Mouse (Mus musculus) lung, embryonic 15.5 days (tissue): ENCODE results near the gene B4galnt4. TPM values are rescaled to one million over a fixed set of nuclear protein-coding genes. Genes with fewer than 3 reads are reported as not detected.
"Not testable (repeated sequence)": the region's sequence is repeated elsewhere in the genome, so short reads cannot be mapped to it uniquely, and the experiment has no call there.

Source experiments
- ATAC-seq: fragments of 200-750 bp; cut with Nextera tagmentation; 2 replicates; pipeline ENCODE4 v1.8.0; 2017; ENCODE audit warnings: moderate number of reproducible peaks, borderline replicate concordance; ENCODE audit not compliant: low FRiP score, low TSS enrichment; ENCODE audit errors: extremely low read depth
- H3K27ac ChIP-seq: fragments of 300-500 bp; sonication (generic); 2 replicates; pipeline ENCODE4 v1.5.1; 2015; ENCODE audit warnings: moderate library complexity, mild to moderate bottlenecking, inconsistent platforms
- H3K27me3 ChIP-seq: fragments of 300-500 bp; sonication (generic); 2 replicates; pipeline ENCODE4 v1.6.1; 2015; ENCODE audit warnings: inconsistent platforms
- H3K36me3 ChIP-seq: fragments of 300-500 bp; sonication (generic); 2 replicates; pipeline ENCODE4 v1.6.1; 2015; ENCODE audit warnings: inconsistent platforms
- H3K4me1 ChIP-seq: fragments of 300-500 bp; sonication (generic); 2 replicates; pipeline ENCODE4 v1.6.1; 2015; ENCODE audit warnings: inconsistent platforms
- H3K4me2 ChIP-seq: fragments of 300-500 bp; sonication (generic); 2 replicates; pipeline ENCODE4 v1.6.1; 2015; ENCODE audit warnings: inconsistent platforms, mild to moderate bottlenecking, moderate library complexity
- H3K4me3 ChIP-seq: fragments of 300-500 bp; sonication (generic); 2 replicates; pipeline ENCODE4 v1.5.1; 2015; ENCODE audit warnings: mild to moderate bottlenecking, inconsistent platforms
- H3K9ac ChIP-seq: fragments of 300-500 bp; sonication (generic); 2 replicates; pipeline ENCODE4 v1.6.1; 2015; ENCODE audit warnings: inconsistent platforms
- H3K9me3 ChIP-seq: fragments of 300-500 bp; sonication (generic); 2 replicates; pipeline ENCODE4 v1.6.1; 2016; ENCODE audit warnings: inconsistent platforms
- WGBS: fragments of 180-500 bp; shearing (Covaris S2); methylation state at CpG from one replicate; pipeline ENCODE4 v1.1.7; 2015; 5-methylcytosine and 5-hydroxymethylcytosine counted together
- polyA plus RNA-seq: library from polyadenylated mRNA; unstranded; fragments of >200 nt; fragmentation: Nextera tagmentation; extraction: Ambion mirVana; gene quantifications from 2 replicates; pipeline ENCODE4 v1.2.1, GENCODE M21; 2015

Gene B4galnt4
- polyA plus RNA-seq = 5.3 and 5.8 TPM in 2 replicates

DNA sequence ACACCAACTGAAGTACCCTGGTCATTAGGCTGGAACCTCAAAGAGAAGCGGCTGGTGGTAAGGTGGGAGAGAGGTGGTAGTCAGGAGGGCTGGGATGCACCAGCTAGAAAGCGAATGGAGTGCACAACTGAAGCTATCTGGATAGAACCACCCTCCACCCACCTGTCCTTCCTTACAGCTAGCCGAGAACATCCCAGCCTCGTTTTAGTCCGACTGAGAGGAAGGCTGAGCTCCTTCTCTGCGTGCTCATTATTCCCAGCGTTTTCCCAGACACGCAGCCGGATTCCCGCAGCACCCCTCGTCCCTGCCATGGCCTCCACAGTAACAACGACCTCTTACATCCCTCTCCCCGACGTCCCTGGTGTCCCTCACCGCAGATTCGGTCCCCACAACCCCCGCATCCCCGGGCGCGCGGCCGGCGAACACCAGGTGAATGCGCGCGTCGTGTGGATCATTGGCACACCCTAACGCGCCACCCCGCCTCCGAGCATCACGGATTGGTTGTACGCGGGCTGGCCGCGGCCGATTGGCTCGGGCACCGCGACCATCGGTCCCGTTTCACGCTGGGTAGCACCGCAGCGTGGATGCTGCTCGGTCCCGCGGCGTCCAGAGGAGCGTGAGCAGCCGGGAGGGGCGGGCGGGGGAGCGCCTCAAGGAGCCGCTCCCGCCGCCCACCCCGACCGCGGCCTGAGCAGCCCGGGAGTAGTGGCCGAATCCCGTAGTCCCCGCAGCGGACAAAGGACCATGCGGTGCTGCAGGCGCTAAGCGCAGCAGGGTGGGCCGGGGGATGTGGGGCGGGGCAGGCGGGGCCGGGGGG, at the start of gene B4galnt4:
B4galnt4 (plus strand) TSS at position 679 of the 817 bp plus-strand sequence.
- Histone ChIP-seq H3K4me3 (peak within 1 kb of the TSS; percentile 60), H3K9ac (peak within 1 kb of the TSS; percentile 51), H3K27ac (no peak within 1 kb of the TSS), H3K4me2 (peak within 1 kb of the TSS; percentile 96), H3K9me3 (no peaks in the 10 kb centered on the region), H3K4me1 (peaks cover 17% of the 10 kb centered on the region; the same call in 1 of the 2 replicates), H3K27me3 (peaks cover 21% of the 10 kb centered on the region), H3K36me3 (peaks cover 3% of the 10 kb centered on the region; the same call in 1 of the 2 replicates)
- ATAC-seq = peak; percentile 89
- 1% methylated on average over 69 of the region's 72 CpGs for WGBS

DNA sequence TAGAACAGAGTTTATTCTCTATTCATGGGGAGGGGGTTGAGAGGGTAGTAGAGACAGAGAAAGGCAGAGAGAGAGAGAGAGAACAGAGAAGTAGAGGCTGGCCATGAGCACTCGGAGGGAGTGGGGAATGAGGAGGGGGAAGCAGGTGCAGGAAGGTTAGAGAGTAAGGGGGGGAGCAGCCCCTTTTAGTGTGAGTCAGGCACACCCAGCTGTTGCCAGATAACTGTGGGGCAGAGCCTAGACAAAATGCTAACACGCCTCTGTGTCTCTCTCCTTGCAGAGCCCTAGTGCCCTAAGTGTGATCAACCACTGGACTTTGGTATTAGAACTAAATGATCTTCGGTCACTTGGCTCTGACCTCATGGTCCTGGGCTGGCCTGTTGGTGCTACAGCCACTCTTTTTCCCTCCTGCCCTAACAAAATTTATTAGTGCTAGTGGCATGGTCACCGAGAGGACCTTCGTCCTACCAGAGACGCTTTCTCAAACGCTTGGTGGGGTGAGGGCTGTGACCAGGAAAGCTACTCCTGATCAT, 49.6 kb upstream of the B4galnt4 start:
- WGBS = 83% methylated on average over 7 of the region's 7 CpGs
- Histone ChIP-seq H3K9ac (no peak overlapping the region), H3K4me1 (peaks cover 29% of the 10 kb centered on the region), H3K27me3 (no peaks in the 10 kb centered on the region), H3K9me3 (no peaks in the 10 kb centered on the region), H3K36me3 (no peaks in the 10 kb centered on the region), H3K4me3 (no peak overlapping the region), H3K4me2 (peak overlapping the region; percentile 65; the same call in 1 of the 2 replicates), H3K27ac (peak overlapping the region; percentile 76)
- ATAC-seq = no peak

GRCm38 (mm10) chr7:141016707-141017697, 43.9 kb upstream of the B4galnt4 start:
- Histone ChIP-seq H3K9me3 (no peaks in the 10 kb centered on the region), H3K4me3 (no peak overlapping the region), H3K9ac (no peak overlapping the region), H3K36me3 (no peaks in the 10 kb centered on the region), H3K4me1 (no peaks in the 10 kb centered on the region), H3K4me2 (no peak overlapping the region), H3K27ac (no peak overlapping the region), H3K27me3 (no peaks in the 10 kb centered on the region)
- ATAC-seq = no peak
- 78% methylated on average over 10 of the region's 10 CpGs for WGBS

DNA sequence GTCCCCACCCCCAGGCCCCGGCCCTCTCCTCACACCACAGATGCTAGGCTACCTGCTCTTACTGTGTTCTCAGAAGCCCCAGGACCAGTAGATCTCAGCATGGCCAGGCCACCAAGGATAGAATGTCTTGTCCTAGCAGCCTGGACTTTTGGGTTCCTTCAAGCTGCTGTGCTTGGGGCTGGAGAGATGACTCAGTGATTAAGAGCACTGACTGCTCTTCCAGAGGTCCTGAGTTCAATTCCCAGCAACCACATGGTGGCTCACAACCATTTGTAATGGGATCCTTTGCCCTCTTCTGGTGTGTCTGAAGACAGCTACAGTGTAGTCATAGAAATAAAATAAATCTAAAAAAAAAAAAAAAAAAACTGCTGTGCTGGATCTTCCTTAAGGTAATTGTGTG, 43.1 kb upstream of the B4galnt4 start, which contains the start of gene Ifitm6:
Ifitm6 (minus strand) TSS at position 101 of the 400 bp plus-strand sequence.
- not testable (repeated sequence) for ATAC-seq, H3K4me2 ChIP-seq
- 86% methylated on average over 1 of the region's 1 CpGs for WGBS

DNA sequence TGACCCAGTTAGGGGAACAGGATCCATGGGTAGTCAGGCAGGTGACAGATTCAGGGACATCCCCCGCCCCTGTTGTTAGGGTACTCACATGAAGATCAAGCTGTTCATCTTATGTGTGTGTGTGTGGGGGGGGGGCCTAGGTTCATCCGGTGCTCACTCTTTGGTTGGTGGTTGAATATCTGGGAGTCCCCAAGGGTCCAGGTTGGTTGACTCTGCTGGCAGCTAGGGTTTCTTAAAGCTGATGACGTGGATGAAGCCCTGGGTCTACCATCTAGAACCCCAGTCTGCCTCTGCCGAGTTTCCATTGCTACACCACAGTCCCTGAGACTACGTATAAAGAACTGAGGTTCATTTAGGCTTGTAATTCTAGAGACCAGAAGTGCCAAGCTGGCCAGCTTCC, 41.9 kb upstream of the B4galnt4 start:
- Histone ChIP-seq H3K4me1 (no peaks in the 10 kb centered on the region), H3K36me3 (no peaks in the 10 kb centered on the region), H3K27me3 (no peaks in the 10 kb centered on the region), H3K9ac (no peak overlapping the region), H3K27ac (no peak overlapping the region), H3K4me2 (no peak overlapping the region), H3K9me3 (no peaks in the 10 kb centered on the region), H3K4me3 (no peak overlapping the region)
- WGBS = 94% methylated on average over 5 of the region's 5 CpGs
- no peak for ATAC-seq

More for the DNA sequence above, 43.1 kb upstream of the B4galnt4 start, which contains the start of gene Ifitm6:
- not testable (repeated sequence) for H3K36me3 ChIP-seq, H3K9me3 ChIP-seq, H3K27me3 ChIP-seq, H3K4me1 ChIP-seq, H3K4me3 ChIP-seq, H3K9ac ChIP-seq, H3K27ac ChIP-seq

DNA sequence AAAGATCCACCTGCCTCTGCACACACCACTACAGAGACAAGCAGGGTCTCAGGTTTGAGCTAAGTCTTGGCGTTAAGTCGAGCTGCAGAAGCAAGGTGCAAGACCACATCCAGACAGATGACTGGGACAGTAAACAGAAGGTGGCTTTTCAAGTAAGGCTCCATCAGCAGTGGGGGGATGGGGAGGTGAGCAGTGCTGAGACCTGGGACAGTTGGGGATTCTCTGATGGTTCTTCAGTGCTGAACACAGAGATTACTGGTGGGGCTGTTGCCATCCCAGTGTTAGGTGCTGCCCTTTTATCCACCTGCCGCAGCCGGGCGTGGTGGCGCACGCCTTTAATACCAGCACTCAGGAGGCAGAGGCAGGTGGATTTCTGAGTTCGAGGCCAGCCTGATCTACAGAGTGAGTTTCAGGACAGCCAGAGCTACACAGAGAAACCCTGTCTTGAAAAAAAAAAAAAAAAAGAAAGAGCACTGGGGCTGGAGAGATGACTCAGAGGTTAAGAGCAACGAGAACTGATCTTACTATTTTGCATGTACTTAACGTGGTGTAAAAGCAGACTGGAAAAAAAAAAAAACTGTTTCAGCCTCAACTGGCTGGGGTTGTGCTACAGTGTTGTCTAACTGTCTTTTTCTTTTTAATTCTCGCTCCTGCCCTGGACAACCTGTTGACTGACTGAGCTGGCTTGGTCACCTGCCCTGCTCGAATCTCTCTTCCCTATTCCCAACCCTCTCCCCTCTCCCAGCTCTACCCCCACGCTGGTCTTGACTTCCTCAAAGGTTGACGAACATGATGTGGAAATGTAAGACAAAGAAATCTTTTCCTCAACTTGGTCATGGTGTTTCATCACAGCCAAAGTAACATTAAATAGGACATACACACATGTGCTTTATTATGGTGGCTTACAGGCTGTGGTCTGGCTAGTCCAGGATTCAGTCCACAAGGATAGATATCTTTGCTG, 39.1 kb upstream of the B4galnt4 start:
- Histone ChIP-seq H3K9me3 (no peaks in the 10 kb centered on the region), H3K36me3 (no peaks in the 10 kb centered on the region), H3K27me3 (no peaks in the 10 kb centered on the region), H3K4me3 (no peak overlapping the region), H3K9ac (no peak overlapping the region), H3K4me1 (0 out of 2 replicates have a peak, but pooled peaks cover 4% of the 10 kb centered on the region), H3K4me2 (no peak overlapping the region), H3K27ac (no peak overlapping the region)
- ATAC-seq = no peak
- 74% methylated on average over 14 of the region's 14 CpGs for WGBS

DNA sequence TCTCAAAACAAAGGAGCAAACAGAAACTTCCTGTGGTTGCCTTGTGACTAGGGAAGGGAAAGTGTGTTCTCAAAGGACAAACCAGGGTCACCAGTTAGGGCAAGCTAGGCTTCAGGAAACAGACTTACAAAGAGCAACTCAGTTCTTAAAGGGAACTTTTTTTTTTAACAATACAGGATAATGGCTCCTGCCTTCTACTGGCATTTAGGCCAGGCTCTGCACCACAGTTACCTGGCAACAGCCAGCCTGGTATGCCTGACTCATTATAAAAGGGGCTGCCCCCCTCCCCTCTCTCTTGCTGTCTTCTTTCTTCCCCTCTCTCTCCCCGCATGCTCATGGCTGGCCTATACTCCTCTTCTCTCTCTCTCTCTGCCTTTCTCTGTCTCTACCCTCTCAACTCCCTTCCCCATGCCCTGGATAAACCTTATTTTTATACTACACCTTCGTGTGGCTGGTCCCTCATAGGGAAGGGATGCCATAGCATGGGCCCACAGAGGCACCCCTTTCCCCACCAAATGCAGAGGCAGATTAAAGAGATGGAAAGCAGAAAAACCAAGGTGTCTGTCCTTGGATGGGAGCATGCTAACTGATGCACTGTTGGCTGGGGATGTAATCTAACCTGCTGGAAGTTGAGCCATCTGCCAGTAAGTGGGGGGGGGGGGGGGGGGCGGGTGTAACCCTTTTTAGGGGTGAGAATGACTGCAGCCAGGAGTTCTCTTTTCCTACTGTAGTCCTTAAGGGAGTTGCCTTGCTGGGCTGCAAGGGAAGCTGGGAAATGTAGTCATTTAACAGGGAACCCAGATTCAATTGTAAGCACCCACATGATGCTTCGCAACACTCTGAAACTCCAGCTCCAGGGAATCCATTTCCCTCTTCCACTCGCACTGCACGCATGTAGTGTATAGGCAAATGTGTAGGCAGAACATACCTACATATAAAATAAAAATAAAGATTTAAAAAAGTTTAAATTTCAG, 35.8 kb upstream of the B4galnt4 start:
- no peak overlapping the region for H3K4me2 ChIP-seq
- 47% methylated on average over 6 of the region's 6 CpGs for WGBS
- no peak for ATAC-seq
- H3K36me3 ChIP-seq = no peaks in the 10 kb centered on the region
- H3K9me3 ChIP-seq = no peaks in the 10 kb centered on the region
- H3K9ac ChIP-seq = no peak overlapping the region
- no peak overlapping the region for H3K4me3 ChIP-seq
- 0 out of 2 replicates have a peak, but pooled peaks cover 4% of the 10 kb centered on the region for H3K4me1 ChIP-seq
- no peaks in the 10 kb centered on the region for H3K27me3 ChIP-seq
- no peak overlapping the region for H3K27ac ChIP-seq

DNA sequence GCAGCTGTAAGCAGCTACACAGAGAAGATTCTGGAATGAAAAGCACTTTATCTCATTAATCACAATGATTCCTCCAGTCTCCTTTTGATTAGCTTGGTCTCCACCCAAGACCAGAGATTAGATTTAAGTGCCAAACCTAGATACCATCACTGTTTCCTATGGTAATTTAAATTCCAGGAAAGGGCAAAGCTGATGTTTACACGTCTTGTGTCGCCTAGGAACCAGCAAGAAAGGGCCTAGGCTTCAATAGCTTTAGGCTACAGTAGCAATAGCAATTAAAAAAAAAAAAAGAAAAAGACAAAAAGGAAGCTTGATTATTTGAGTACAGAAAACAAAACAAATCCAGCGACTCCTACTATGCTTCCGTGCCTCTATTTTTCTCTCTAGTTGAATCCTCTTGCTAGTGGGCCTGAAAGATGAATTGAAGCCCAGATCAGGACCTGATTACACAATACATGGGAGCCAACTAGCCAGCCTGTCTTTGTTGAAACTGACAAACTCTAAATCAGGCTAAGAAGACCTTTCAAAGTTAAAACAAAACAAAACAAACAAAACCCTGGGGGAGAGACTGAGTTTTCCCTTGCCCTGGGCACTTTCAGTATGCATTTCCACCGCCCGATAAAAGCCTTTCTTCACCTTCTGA, 34.7 kb upstream of the B4galnt4 start:
- Histone ChIP-seq H3K4me1 (0 out of 2 replicates have a peak, but pooled peaks cover 4% of the 10 kb centered on the region), H3K9ac (no peak overlapping the region), H3K4me3 (no peak overlapping the region), H3K27ac (peak overlapping the region; percentile 66), H3K4me2 (no peak overlapping the region), H3K9me3 (no peaks in the 10 kb centered on the region), H3K36me3 (no peaks in the 10 kb centered on the region), H3K27me3 (no peaks in the 10 kb centered on the region)
- WGBS = 45% methylated on average over 6 of the region's 6 CpGs
- ATAC-seq = no peak

DNA sequence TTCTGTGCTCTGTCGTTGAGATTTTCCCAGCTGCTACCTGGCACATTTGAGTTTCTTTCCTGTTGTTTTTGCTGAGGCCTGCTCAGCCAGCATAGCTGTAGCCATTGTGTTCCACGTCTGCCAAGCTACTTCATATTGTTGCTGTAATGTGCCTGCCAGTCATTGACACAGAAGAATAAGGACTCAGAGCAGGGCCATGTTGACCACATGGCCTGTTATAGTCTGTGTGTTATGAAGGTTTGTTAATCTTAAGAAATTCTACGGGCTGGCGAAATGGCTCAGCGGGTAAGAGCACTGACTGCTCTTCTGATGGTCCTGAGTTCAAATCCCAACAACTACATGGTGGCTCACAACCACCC, 34.2 kb upstream of the B4galnt4 start:
- no peak overlapping the region for H3K4me2 ChIP-seq
- H3K4me3 ChIP-seq = no peak overlapping the region
- 62% methylated on average over 5 of the region's 5 CpGs for WGBS
- ATAC-seq = no peak
- 0 out of 2 replicates have a peak, but pooled peaks cover 4% of the 10 kb centered on the region for H3K4me1 ChIP-seq
- no peaks in the 10 kb centered on the region for H3K27me3 ChIP-seq
- no peak overlapping the region for H3K9ac ChIP-seq
- H3K27ac ChIP-seq = peak overlapping the region; percentile 66
- H3K9me3 ChIP-seq = no peaks in the 10 kb centered on the region
- H3K36me3 ChIP-seq = no peaks in the 10 kb centered on the region
